In genomic region chr7:44958208-44958607, GRCm38 (mm10) we compare ENCODE assay signal across 9 mouse cellular contexts. TPM values are rescaled to one million over a fixed set of nuclear protein-coding genes. Genes with fewer than 3 reads are reported as not detected.
DNase-seq lines count a peak whose midpoint lies in the region; ATAC-seq and TF ChIP-seq lines count a peak whose summit lies in the region.
"Had no signal": no experiment of that assay in that cellular context is flagged by ENCODE, and none has a peak within 500 bp of the region (broad histone marks: within the 10 kb centered on the region; RNA-seq: fewer than 3 reads in every experiment).

No protein-coding gene starts in this region.

- TF ChIP-seq EP300 in heart, adult 2 months (IDR thresholded peaks at IDR 0.05; ENCODE audit: insufficient read depth, low read depth, low read length), result no peak
- no peak for TF ChIP-seq EP300 in liver, postnatal 0 days (IDR thresholded peaks at IDR 0.05; ENCODE audit: low read depth)

- ATAC-seq in heart, embryonic 11.5 days (replicated peaks; ENCODE audit: insufficient number of reproducible peaks, low FRiP score, low TSS enrichment), result no peak
- ATAC-seq in liver, postnatal 0 days, result no peak

- H3K9me3 ChIP-seq in heart, embryonic 11.5 days (replicated peaks; ENCODE audit: control insufficient read depth, low read length), result no peaks in the 10 kb centered on the region
- no peaks in the 10 kb centered on the region for H3K9me3 ChIP-seq in liver, postnatal 0 days (ENCODE audit: low read length)

- peak in 1 of 2 experiments; percentile 52 for DNase-seq in heart, adult 2 months
- DNase-seq in right cerebral cortex, postnatal 10 days (ENCODE audit: low spot score in 2 of 2), result peak; percentile 55 to 65
- DNase-seq in right cerebral cortex, postnatal 25 days, result no peak
- DNase-seq in c-Kit-positive CD71-negative TER-119-negative erythroid progenitor cells, embryonic 14.5 days (ENCODE audit: low read depth), result peak; percentile 30
- DNase-seq in liver, postnatal 0 days, result peak; percentile 37
- DNase-seq in frontal cortex, postnatal 14 days (ENCODE audit: low spot score in 2 of 2), result no peak
- no peak for DNase-seq in ovary, postnatal 10 days (ENCODE audit: low spot score)

- intact Hi-C loops in heart, adult 2 months (cut with DNase I), result loop anchor here (5.0 kb wide), 2 partner anchors 36 to 231 kb away; no protein-coding TSS in a partner anchor

- peak; percentile 83 for TF ChIP-seq CTCF in heart, adult 2 months (IDR thresholded peaks at IDR 0.05)
- peak; percentile 78 for TF ChIP-seq CTCF in liver, postnatal 0 days (IDR thresholded peaks at IDR 0.05; ENCODE audit: low read depth)

- H3K4me3 ChIP-seq in heart, adult 2 months, result no peak overlapping the region
- H3K4me3 ChIP-seq in heart, embryonic 11.5 days (ENCODE audit: low read depth, low read length), result no peak overlapping the region
- no peak overlapping the region for H3K4me3 ChIP-seq in liver, postnatal 0 days (ENCODE audit: low read depth, low read length)

- no peak overlapping the region for H3K27ac ChIP-seq in heart, adult 2 months
- no peak overlapping the region for H3K27ac ChIP-seq in heart, embryonic 11.5 days (ENCODE audit: low read depth, low read length)
- no peak overlapping the region for H3K27ac ChIP-seq in liver, postnatal 0 days (ENCODE audit: low read depth)

- H3K27me3 ChIP-seq in heart, adult 2 months (ENCODE audit: control insufficient read depth, insufficient read depth, low read length), result no peaks in the 10 kb centered on the region
- H3K27me3 ChIP-seq in heart, embryonic 11.5 days (ENCODE audit: control insufficient read depth, insufficient read depth, low read length), result no peaks in the 10 kb centered on the region
- H3K27me3 ChIP-seq in liver, postnatal 0 days (ENCODE audit: insufficient read depth, low read length), result no peaks in the 10 kb centered on the region

- no peaks in the 10 kb centered on the region for H3K79me2 ChIP-seq in heart, adult 2 months (replicated peaks; ENCODE audit: control insufficient read depth, insufficient read depth, low read length)

- H3K4me1 ChIP-seq in heart, adult 2 months (ENCODE audit: control insufficient read depth, insufficient read depth, low read length), result no peaks in the 10 kb centered on the region; the same call in 1 of the 2 replicates
- H3K4me1 ChIP-seq in heart, embryonic 11.5 days (ENCODE audit: control insufficient read depth, insufficient read depth, low read length), result no peaks in the 10 kb centered on the region
- no peaks in the 10 kb centered on the region; the same call in 1 of the 2 replicates for H3K4me1 ChIP-seq in liver, postnatal 0 days (ENCODE audit: insufficient read depth)

- H3K4me2 ChIP-seq in heart, embryonic 11.5 days, result no peak overlapping the region
- H3K4me2 ChIP-seq in liver, postnatal 0 days (ENCODE audit: low read depth, low read length), result no peak overlapping the region

- WGBS in heart, adult 2 months, result 45% methylated on average over 7 of the region's 7 CpGs
- 47% methylated on average over 7 of the region's 7 CpGs for WGBS in heart, embryonic 11.5 days (ENCODE audit: insufficient replicate concordance)
- 46% methylated on average over 7 of the region's 7 CpGs for WGBS in liver, postnatal 0 days (ENCODE audit: insufficient replicate concordance)

- no peaks in the 10 kb centered on the region for H3K36me3 ChIP-seq in heart, adult 2 months (ENCODE audit: control insufficient read depth, insufficient read depth, low read length)
- H3K36me3 ChIP-seq in heart, embryonic 11.5 days (ENCODE audit: control insufficient read depth, insufficient read depth, low read length), result peaks cover 7% of the 10 kb centered on the region; the same call in 1 of the 2 replicates
- H3K36me3 ChIP-seq in liver, postnatal 0 days (replicated peaks; ENCODE audit: insufficient read depth, low read length), result no peaks in the 10 kb centered on the region

- TF ChIP-seq POLR2A in heart, adult 2 months (IDR thresholded peaks at IDR 0.05; ENCODE audit: insufficient read depth, low read depth, low read length), result no peak

- no peak overlapping the region for H3K9ac ChIP-seq in heart, adult 2 months (ENCODE audit: low read depth, low read length)
- H3K9ac ChIP-seq in heart, embryonic 11.5 days (ENCODE audit: low read depth, low read length), result no peak overlapping the region
- H3K9ac ChIP-seq in liver, postnatal 0 days (replicated peaks), result no peak overlapping the region

RNA-seq across cellular contexts. Expression of gene Tsks, which starts 15.2 kb away (rescaled TPM):
- not detected for total RNA-seq in heart, adult 2 months (2021)
- polyA plus RNA-seq in heart, adult 2 months (2012; rRNA removed), result 0.26 and 1.5 TPM in 2 replicates
- not detected in 2 replicates for polyA plus RNA-seq in heart, embryonic 11.5 days (2014; fragmentation: Nextera tagmentation; extraction: Ambion mirVana)
- 0.06 TPM in 1 of 2 replicates, not detected in the other for polyA plus RNA-seq in liver, postnatal 0 days (2015; fragmentation: Nextera tagmentation; extraction: Ambion mirVana)
- polyA plus RNA-seq: large intestine, adult 2 months had no signal

RNA-seq across cellular contexts. Expression of gene Cpt1c, which starts 16.4 kb away (rescaled TPM):
- total RNA-seq in heart, adult 2 months (2021), result 1 to 10 TPM; 1.5 to 2.1 TPM
- polyA plus RNA-seq in heart, adult 2 months (2012; rRNA removed), result 8.4 and 9.7 TPM in 2 replicates
- 10.0 and 10.5 TPM in 2 replicates for polyA plus RNA-seq in heart, embryonic 11.5 days (2014; fragmentation: Nextera tagmentation; extraction: Ambion mirVana)
- polyA plus RNA-seq in liver, postnatal 0 days (2015; fragmentation: Nextera tagmentation; extraction: Ambion mirVana), result 0.98 and 1.1 TPM in 2 replicates

RNA-seq across cellular contexts. Expression of gene Prmt1, which starts 28.2 kb away (rescaled TPM):
- 10 to 100 TPM; 85.4 to 98.0 TPM for total RNA-seq in heart, adult 2 months (2021)
- 96.7 and 139 TPM in 2 replicates for polyA plus RNA-seq in heart, adult 2 months (2012; rRNA removed)
- 179 and 194 TPM in 2 replicates for polyA plus RNA-seq in heart, embryonic 11.5 days (2014; fragmentation: Nextera tagmentation; extraction: Ambion mirVana)
- 73.2 and 76.8 TPM in 2 replicates for polyA plus RNA-seq in liver, postnatal 0 days (2015; fragmentation: Nextera tagmentation; extraction: Ambion mirVana)

RNA-seq across cellular contexts. Expression of gene Ap2a1, which starts 28.9 kb away (rescaled TPM):
- 10 to 100 TPM; 63.3 to 67.6 TPM for total RNA-seq in heart, adult 2 months (2021)
- 56.1 and 68.1 TPM in 2 replicates for polyA plus RNA-seq in heart, adult 2 months (2012; rRNA removed)
- 69.1 and 77.3 TPM in 2 replicates for polyA plus RNA-seq in heart, embryonic 11.5 days (2014; fragmentation: Nextera tagmentation; extraction: Ambion mirVana)
- polyA plus RNA-seq in liver, postnatal 0 days (2015; fragmentation: Nextera tagmentation; extraction: Ambion mirVana), result 25.6 and 29.5 TPM in 2 replicates

RNA-seq across cellular contexts. Expression of gene Irf3, which starts 39.2 kb away (rescaled TPM):
- total RNA-seq in heart, adult 2 months (2021), result 10 to 100 TPM; 24.4 to 26.0 TPM
- polyA plus RNA-seq in heart, adult 2 months (2012; rRNA removed), result 55.6 and 62.6 TPM in 2 replicates
- 57.3 and 61.4 TPM in 2 replicates for polyA plus RNA-seq in heart, embryonic 11.5 days (2014; fragmentation: Nextera tagmentation; extraction: Ambion mirVana)
- polyA plus RNA-seq in liver, postnatal 0 days (2015; fragmentation: Nextera tagmentation; extraction: Ambion mirVana), result 35.9 and 38.0 TPM in 2 replicates

Comparison
In these comparisons a context has a peak if more than half of its experiments do, and no peak if none do; other contexts are left out.
1. DNase-seq: peak in right cerebral cortex, postnatal 10 days (2 of 2), c-Kit-positive CD71-negative TER-119-negative erythroid progenitor cells, embryonic 14.5 days (single experiment) and liver, postnatal 0 days (single experiment); none in right cerebral cortex, postnatal 25 days (single experiment), frontal cortex, postnatal 14 days (0 of 2) and ovary, postnatal 10 days (single experiment).